Mouse (Mus musculus): ENCODE data around the gene Cux1. TPM values are rescaled to one million over a fixed set of nuclear protein-coding genes. Genes with fewer than 3 reads are reported as not detected.

The Cux1 gene
- polyA plus RNA-seq, 1 experiment from 2014 or later = 163 TPM

GRCm38 (mm10) chr5:136429647-136430046 is 137.6 kb downstream of the Cux1 start:
- H3K4me2 ChIP-seq (ENCODE audit: low read depth, low read length, severe bottlenecking) = no peak overlapping the region
- no peak overlapping the region for H3K9ac ChIP-seq (ENCODE audit: low read length)
- no peaks in the 10 kb centered on the region for H3K36me3 ChIP-seq (ENCODE audit: control insufficient read depth, insufficient read depth, low read length)
- no peaks in the 10 kb centered on the region for H3K4me1 ChIP-seq (replicated peaks; ENCODE audit: control insufficient read depth, insufficient read depth, low read length)
- ATAC-seq (replicated peaks; ENCODE audit: low FRiP score) (no peak), DNase-seq (ENCODE audit: low spot score) (no peak)
- H3K27me3 ChIP-seq (ENCODE audit: control insufficient read depth, insufficient read depth, low read length) = no peaks in the 10 kb centered on the region
- no peaks in the 10 kb centered on the region for H3K9me3 ChIP-seq (ENCODE audit: control insufficient read depth, low read length)
- H3K4me3 ChIP-seq (ENCODE audit: low read depth, low read length) = no peak overlapping the region
- WGBS = 78% methylated on average over 4 of the region's 4 CpGs
- no peak overlapping the region for H3K27ac ChIP-seq (ENCODE audit: low read depth, low read length)

GRCm38 (mm10) chr5:136428498-136429060 is 138.7 kb downstream of the Cux1 start:
- H3K36me3 ChIP-seq (ENCODE audit: control insufficient read depth, insufficient read depth, low read length) = no peaks in the 10 kb centered on the region
- no peak overlapping the region for H3K4me2 ChIP-seq (ENCODE audit: low read depth, low read length, severe bottlenecking)
- H3K4me1 ChIP-seq (replicated peaks; ENCODE audit: control insufficient read depth, insufficient read depth, low read length) = no peaks in the 10 kb centered on the region
- no peak for ATAC-seq (replicated peaks; ENCODE audit: low FRiP score)
- no peak for DNase-seq (ENCODE audit: low spot score)
- H3K27me3 ChIP-seq (ENCODE audit: control insufficient read depth, insufficient read depth, low read length) = no peaks in the 10 kb centered on the region
- H3K9ac ChIP-seq (ENCODE audit: low read length) = no peak overlapping the region
- H3K4me3 ChIP-seq (ENCODE audit: low read depth, low read length) = no peak overlapping the region
- no peak overlapping the region for H3K27ac ChIP-seq (ENCODE audit: low read depth, low read length)
- 81% methylated on average over 6 of the region's 6 CpGs for WGBS
- no peaks in the 10 kb centered on the region for H3K9me3 ChIP-seq (ENCODE audit: control insufficient read depth, low read length)

GRCm38 (mm10) chr5:136427772-136428497 is 139.4 kb downstream of the Cux1 start:
- no peak overlapping the region for H3K27ac ChIP-seq (ENCODE audit: low read depth, low read length)
- H3K4me2 ChIP-seq (ENCODE audit: low read depth, low read length, severe bottlenecking) = no peak overlapping the region
- no peaks in the 10 kb centered on the region for H3K4me1 ChIP-seq (replicated peaks; ENCODE audit: control insufficient read depth, insufficient read depth, low read length)
- WGBS = 79% methylated on average over 13 of the region's 13 CpGs
- no peaks in the 10 kb centered on the region for H3K36me3 ChIP-seq (ENCODE audit: control insufficient read depth, insufficient read depth, low read length)
- DNase-seq (ENCODE audit: low spot score) (no peak), ATAC-seq (replicated peaks; ENCODE audit: low FRiP score) (no peak)
- no peaks in the 10 kb centered on the region for H3K9me3 ChIP-seq (ENCODE audit: control insufficient read depth, low read length)
- no peak overlapping the region for H3K9ac ChIP-seq (ENCODE audit: low read length)
- no peaks in the 10 kb centered on the region for H3K27me3 ChIP-seq (ENCODE audit: control insufficient read depth, insufficient read depth, low read length)
- no peak overlapping the region for H3K4me3 ChIP-seq (ENCODE audit: low read depth, low read length)

- no peaks in the 10 kb centered on the region for H3K36me3 ChIP-seq (ENCODE audit: control insufficient read depth, insufficient read depth, low read length)
- 76% methylated on average over 4 of the region's 4 CpGs for WGBS
- no peak overlapping the region for H3K4me3 ChIP-seq (ENCODE audit: low read depth, low read length)
- H3K4me1 ChIP-seq (replicated peaks; ENCODE audit: control insufficient read depth, insufficient read depth, low read length) = no peaks in the 10 kb centered on the region
- H3K9ac ChIP-seq (ENCODE audit: low read length) = no peak overlapping the region
- no peak for DNase-seq (ENCODE audit: low spot score)
- H3K4me2 ChIP-seq (ENCODE audit: low read depth, low read length, severe bottlenecking) = no peak overlapping the region
- no peak overlapping the region for H3K27ac ChIP-seq (ENCODE audit: low read depth, low read length)
- H3K27me3 ChIP-seq (ENCODE audit: control insufficient read depth, insufficient read depth, low read length) = no peaks in the 10 kb centered on the region
- H3K9me3 ChIP-seq (ENCODE audit: control insufficient read depth, low read length) = no peaks in the 10 kb centered on the region
- no peak for ATAC-seq (replicated peaks; ENCODE audit: low FRiP score)
Measured at GRCm38 (mm10) chr5:136427121-136427771, 140.0 kb downstream of the Cux1 start.

- no peak for ATAC-seq (replicated peaks; ENCODE audit: low FRiP score)
- no peak for DNase-seq (ENCODE audit: low spot score)
- H3K9ac ChIP-seq (ENCODE audit: low read length) = no peak overlapping the region
- H3K9me3 ChIP-seq (ENCODE audit: control insufficient read depth, low read length) = no peaks in the 10 kb centered on the region
- no peak overlapping the region for H3K4me2 ChIP-seq (ENCODE audit: low read depth, low read length, severe bottlenecking)
- H3K4me3 ChIP-seq (ENCODE audit: low read depth, low read length) = no peak overlapping the region
- 90% methylated on average over 2 of the region's 2 CpGs for WGBS
- H3K4me1 ChIP-seq (replicated peaks; ENCODE audit: control insufficient read depth, insufficient read depth, low read length) = no peaks in the 10 kb centered on the region
- no peaks in the 10 kb centered on the region for H3K27me3 ChIP-seq (ENCODE audit: control insufficient read depth, insufficient read depth, low read length)
- no peak overlapping the region for H3K27ac ChIP-seq (ENCODE audit: low read depth, low read length)
- no peaks in the 10 kb centered on the region for H3K36me3 ChIP-seq (ENCODE audit: control insufficient read depth, insufficient read depth, low read length)
Measured at GRCm38 (mm10) chr5:136422948-136423347, 144.3 kb downstream of the Cux1 start.

- Histone ChIP-seq H3K9ac (ENCODE audit: low read length) (no peak overlapping the region), H3K4me2 (ENCODE audit: low read depth, low read length, severe bottlenecking) (no peak overlapping the region), H3K36me3 (ENCODE audit: control insufficient read depth, insufficient read depth, low read length) (no peaks in the 10 kb centered on the region), H3K27ac (ENCODE audit: low read depth, low read length) (no peak overlapping the region), H3K9me3 (ENCODE audit: control insufficient read depth, low read length) (no peaks in the 10 kb centered on the region), H3K27me3 (ENCODE audit: control insufficient read depth, insufficient read depth, low read length) (no peaks in the 10 kb centered on the region), H3K4me3 (ENCODE audit: low read depth, low read length) (no peak overlapping the region), H3K4me1 (replicated peaks; ENCODE audit: control insufficient read depth, insufficient read depth, low read length) (no peaks in the 10 kb centered on the region)
- 91% methylated on average over 3 of the region's 3 CpGs for WGBS
- ATAC-seq (replicated peaks; ENCODE audit: low FRiP score) (no peak), DNase-seq (ENCODE audit: low spot score) (no peak)
Measured at GRCm38 (mm10) chr5:136421885-136422284, 145.4 kb downstream of the Cux1 start.

GRCm38 (mm10) chr5:136421316-136421715 is 146.0 kb downstream of the Cux1 start:
- DNase-seq (ENCODE audit: low spot score) (no peak), ATAC-seq (replicated peaks; ENCODE audit: low FRiP score) (no peak)

GRCm38 (mm10) chr5:136420342-136420741 is 146.9 kb downstream of the Cux1 start:
- ATAC-seq (replicated peaks; ENCODE audit: low FRiP score) = no peak
- Histone ChIP-seq H3K27me3 (ENCODE audit: control insufficient read depth, insufficient read depth, low read length) (no peaks in the 10 kb centered on the region), H3K4me1 (replicated peaks; ENCODE audit: control insufficient read depth, insufficient read depth, low read length) (no peaks in the 10 kb centered on the region), H3K27ac (ENCODE audit: low read depth, low read length) (no peak overlapping the region), H3K36me3 (ENCODE audit: control insufficient read depth, insufficient read depth, low read length) (no peaks in the 10 kb centered on the region), H3K9ac (ENCODE audit: low read length) (no peak overlapping the region), H3K4me3 (ENCODE audit: low read depth, low read length) (no peak overlapping the region), H3K4me2 (ENCODE audit: low read depth, low read length, severe bottlenecking) (no peak overlapping the region), H3K9me3 (ENCODE audit: control insufficient read depth, low read length) (no peaks in the 10 kb centered on the region)
- 93% methylated on average over 3 of the region's 3 CpGs for WGBS
- no peak for DNase-seq (ENCODE audit: low spot score)

More at GRCm38 (mm10) chr5:136421316-136421715, 146.0 kb downstream of the Cux1 start:
- Histone ChIP-seq H3K9me3 (ENCODE audit: control insufficient read depth, low read length) (no peaks in the 10 kb centered on the region), H3K27me3 (ENCODE audit: control insufficient read depth, insufficient read depth, low read length) (no peaks in the 10 kb centered on the region), H3K4me1 (replicated peaks; ENCODE audit: control insufficient read depth, insufficient read depth, low read length) (no peaks in the 10 kb centered on the region), H3K4me3 (ENCODE audit: low read depth, low read length) (no peak overlapping the region), H3K9ac (ENCODE audit: low read length) (no peak overlapping the region), H3K36me3 (ENCODE audit: control insufficient read depth, insufficient read depth, low read length) (no peaks in the 10 kb centered on the region), H3K4me2 (ENCODE audit: low read depth, low read length, severe bottlenecking) (no peak overlapping the region), H3K27ac (ENCODE audit: low read depth, low read length) (no peak overlapping the region)
- 90% methylated on average over 3 of the region's 3 CpGs for WGBS

All from forebrain, embryonic 11.5 days (tissue).